Mouse (Mus musculus): ENCODE results near the gene Peak1.

The Peak1 gene

GRCm38 (mm10) chr9:56200200-56200599 is 217.7 kb downstream of the Peak1 start:
- no peak for DNase-seq (ENCODE audit: low spot score in 2 of 2)

- no peak for DNase-seq (ENCODE audit: low spot score in 2 of 2)
Observed at GRCm38 (mm10) chr9:56196921-56197320, 220.9 kb downstream of the Peak1 start.

- DNase-seq (ENCODE audit: low spot score in 2 of 2): no peak
Observed at GRCm38 (mm10) chr9:56195193-56195592, 222.7 kb downstream of the Peak1 start.

- DNase-seq (ENCODE audit: low spot score in 2 of 2): no peak
Observed at GRCm38 (mm10) chr9:56191498-56192455, 226.1 kb downstream of the Peak1 start.

- DNase-seq (ENCODE audit: low spot score in 2 of 2): no peak
Observed at GRCm38 (mm10) chr9:56180118-56180781, 237.6 kb downstream of the Peak1 start.

- no peak for DNase-seq (ENCODE audit: low spot score in 2 of 2)
Observed at GRCm38 (mm10) chr9:56179416-56180117, 238.3 kb downstream of the Peak1 start.

- DNase-seq (ENCODE audit: low spot score in 2 of 2): no peak
Observed at GRCm38 (mm10) chr9:56177354-56177753, 240.5 kb downstream of the Peak1 start.

- no peak for DNase-seq (ENCODE audit: low spot score in 2 of 2)
Observed at GRCm38 (mm10) chr9:56175316-56175715, 242.6 kb downstream of the Peak1 start.

GRCm38 (mm10) chr9:56167690-56168089 is 250.2 kb downstream of the Peak1 start:
- no peak for DNase-seq (ENCODE audit: low spot score in 2 of 2)

- no peak for DNase-seq (ENCODE audit: low spot score in 2 of 2)
Observed at GRCm38 (mm10) chr9:56166161-56166560, 251.7 kb downstream of the Peak1 start.

GRCm38 (mm10) chr9:56165377-56165776 is 252.5 kb downstream of the Peak1 start, which contains the start of gene Tspan3:
Gene Tspan3, minus strand, starts transcription at chr9:56165477.
- DNase-seq (ENCODE audit: low spot score in 2 of 2): no peak

GRCm38 (mm10) chr9:56160341-56161141 is 257.3 kb downstream of the Peak1 start:
- DNase-seq (ENCODE audit: low spot score in 2 of 2): peak; percentile 91 to 94

GRCm38 (mm10) chr9:56159456-56159855 is 258.4 kb downstream of the Peak1 start:
- DNase-seq (ENCODE audit: low spot score in 2 of 2): no peak

- DNase-seq (ENCODE audit: low spot score in 2 of 2): no peak
Observed at GRCm38 (mm10) chr9:56158077-56158476, 259.8 kb downstream of the Peak1 start.

- no peak for DNase-seq (ENCODE audit: low spot score in 2 of 2)
Observed at GRCm38 (mm10) chr9:56154572-56154971, 263.3 kb downstream of the Peak1 start.

- no peak for DNase-seq (ENCODE audit: low spot score in 2 of 2)
Observed at GRCm38 (mm10) chr9:56152482-56153007, 265.3 kb downstream of the Peak1 start.

GRCm38 (mm10) chr9:56151745-56152481 is 266.0 kb downstream of the Peak1 start:
- DNase-seq (ENCODE audit: low spot score in 2 of 2): peak in 1 of 2 experiments; percentile 49
